Comparison of ENCODE assay signal across 9 mouse cellular contexts in the genomic region with DNA sequence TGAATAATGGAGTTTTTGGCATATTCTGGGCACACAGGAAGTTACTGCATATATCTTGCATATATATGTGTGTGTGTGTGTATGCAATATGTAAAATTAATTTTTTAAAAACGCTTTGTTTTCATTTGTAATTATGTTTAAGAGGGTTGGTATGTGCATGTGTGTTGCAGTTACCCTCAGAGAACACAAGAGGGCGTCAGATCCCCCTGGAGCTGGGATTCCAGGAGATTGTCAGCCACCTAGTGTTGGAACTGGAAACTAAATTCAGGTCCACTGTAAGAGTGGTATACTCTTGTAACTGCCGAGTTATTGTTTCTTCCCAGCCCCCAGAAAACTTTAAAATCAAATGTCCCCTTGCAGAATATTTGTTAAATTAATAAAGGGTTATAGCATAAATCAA. TPM values are rescaled to one million over a fixed set of nuclear protein-coding genes. Genes with fewer than 3 reads are reported as not detected.
DNase-seq lines count a peak whose midpoint lies in the region; ATAC-seq and TF ChIP-seq lines count a peak whose summit lies in the region.
"Had no signal": no experiment of that assay in that cellular context is flagged by ENCODE, and none has a peak within 500 bp of the region (broad histone marks: within the 10 kb centered on the region; RNA-seq: fewer than 3 reads in every experiment).

No protein-coding gene starts in this region.

- intact Hi-C loops in heart, postnatal 25 days (cut with DNase I) = no loop called here

- TF ChIP-seq POLR2A in bone marrow macrophage, adult 2 months (IDR thresholded peaks at IDR 0.05; ENCODE audit: borderline replicate concordance, low read depth, low read length) = no peak

- peak; percentile 55 for DNase-seq in kidney, postnatal 14 days
- DNase-seq in kidney, adult 18-20 months = no peak
- DNase-seq in CD8-positive naive resting alpha-beta T cell, adult 2 months (ENCODE audit: low read depth in 2 of 2, low spot score in 2 of 2) = peak; percentile 12 to 18
- DNase-seq in layer of hippocampus, postnatal 36 days = no peak
- DNase-seq in right cerebral cortex, postnatal 25 days = no peak
- DNase-seq in heart, postnatal 25 days (ENCODE audit: low spot score) = no peak

- ATAC-seq in megakaryocyte, adult 5-6 weeks (ENCODE audit: poor library complexity, severe bottlenecking) = peak; percentile 85

- no peak overlapping the region for H3K4me3 ChIP-seq in bone marrow macrophage, adult 2 months (ENCODE audit: insufficient read depth, low read length)
- H3K4me3 ChIP-seq: lung, embryonic 15.5 days had no signal

- peaks cover 5% of the 10 kb centered on the region for H3K4me1 ChIP-seq in bone marrow macrophage, adult 2 months (ENCODE audit: control insufficient read depth, insufficient read depth, low read length)
- H3K4me1 ChIP-seq: lung, embryonic 15.5 days had no signal

- H3K27ac ChIP-seq in bone marrow macrophage, adult 2 months (ENCODE audit: insufficient read depth, low read depth, low read length) = no peak overlapping the region
- H3K27ac ChIP-seq: lung, embryonic 15.5 days had no signal

- peak; percentile 83 for TF ChIP-seq CTCF in bone marrow macrophage, adult 2 months (IDR thresholded peaks at IDR 0.05; ENCODE audit: low read depth, low read length)

RNA-seq across cellular contexts. Expression of gene Retreg1, which starts 46.6 kb away (rescaled TPM):
- polyA plus RNA-seq in bone marrow macrophage, adult 2 months (2012; ENCODE audit: insufficient read depth, insufficient read length, missing spikeins) = 48.4 and 49.7 TPM in 2 replicates
- total RNA-seq in megakaryocyte, adult 5-6 weeks (2015) = 26.1 and 26.7 TPM in 2 replicates
- 22.3 and 23.1 TPM in 2 replicates for total RNA-seq in megakaryocyte, adult 5-6 weeks (2017)
- total RNA-seq in layer of hippocampus, postnatal 36 days (2021) = 10 to 100 TPM; 29.0 to 30.5 TPM
- 100 to 1,000 TPM; 206 to 227 TPM for total RNA-seq in heart, postnatal 25 days (2021)

Comparison
In these comparisons a context has a peak if more than half of its experiments do, and no peak if none do; other contexts are left out.
1. DNase-seq: peak in kidney, postnatal 14 days (single experiment) and CD8-positive naive resting alpha-beta T cell, adult 2 months (2 of 2); none in kidney, adult 18-20 months (single experiment), layer of hippocampus, postnatal 36 days (0 of 2), right cerebral cortex, postnatal 25 days (single experiment) and heart, postnatal 25 days (single experiment).
2. RNA of gene Retreg1, which starts 46.6 kb away (total RNA-seq): 206 to 227 TPM in heart, postnatal 25 days; 29.0 to 30.5 TPM in layer of hippocampus, postnatal 36 days and 22.3 to 26.7 TPM in megakaryocyte, adult 5-6 weeks; every median in the first group is over 4 times any median in the second.